Mouse (Mus musculus) c-Kit-positive CD71-positive TER-119-negative erythroid progenitor cells, embryonic 14.5 days (primary cell): Measurements from ENCODE around the gene Rnase13.

Experiments
- DNase-seq: peaks from one replicate; pipeline ENCODE4 v3.0.0-alpha.2; 2013; ENCODE audit warnings: low read depth

The Rnase13 gene

DNA sequence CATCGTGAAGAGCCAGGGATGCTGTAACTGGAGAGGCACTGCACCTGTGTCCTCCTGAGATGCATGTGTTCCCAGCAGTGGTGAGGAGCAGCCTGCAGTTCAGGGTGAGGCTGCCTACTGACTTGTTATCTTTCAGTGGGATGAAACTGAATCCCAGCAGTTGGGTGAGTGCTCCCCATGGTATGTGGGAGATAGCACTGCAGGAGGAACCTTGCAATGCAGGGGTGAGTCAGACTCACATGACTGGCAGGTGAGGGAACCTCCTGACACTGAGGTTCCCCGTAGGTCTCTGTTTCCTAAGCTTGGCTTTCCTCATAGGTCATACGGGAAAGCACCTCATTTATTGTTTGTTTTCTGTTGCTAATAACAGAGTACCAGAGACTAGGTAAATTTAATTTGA is 45.1 kb downstream of the Rnase13 start:
- DNase-seq = no peak

DNA sequence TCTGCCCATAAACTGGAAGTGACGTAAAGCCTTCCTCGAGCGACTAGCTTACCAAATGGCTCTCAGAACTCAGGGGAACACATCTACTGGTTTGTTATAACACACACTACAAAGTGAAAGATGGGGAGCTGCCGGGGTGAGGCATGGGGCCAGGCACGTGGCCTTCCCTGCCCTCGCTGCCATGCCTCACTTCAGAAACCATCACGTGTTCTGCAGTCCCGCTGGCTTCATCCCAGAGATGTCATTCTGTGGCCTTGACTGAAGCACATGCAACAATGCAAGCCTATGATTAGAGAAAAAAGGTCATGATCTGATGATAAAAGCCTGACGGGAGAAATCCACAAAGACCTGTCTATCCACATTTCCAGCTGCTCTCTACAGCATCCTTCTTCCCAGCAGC is 50.8 kb downstream of the Rnase13 start:
- no peak for DNase-seq
